Mouse (Mus musculus) midbrain, embryonic 15.5 days (tissue): ENCODE measurements around the gene Trpc5. TPM values are rescaled to one million over a fixed set of nuclear protein-coding genes. Genes with fewer than 3 reads are reported as not detected.

Experiments used
- polyA plus RNA-seq: library from polyadenylated mRNA; unstranded; fragments of >200 nt; fragmentation: Nextera tagmentation; extraction: Ambion mirVana; gene quantifications from 2 replicates; pipeline ENCODE4 v1.2.1, GENCODE M21; 2015

The Trpc5 gene
- polyA plus RNA-seq, 1 experiment from 2014 or later = 3.1 TPM

Other genes with a start within 250 kb of the Trpc5 start
- gene Trpc5os, start 231.6 kb downstream of the Trpc5 start, polyA plus RNA-seq = 0.05 and 0.06 TPM in 2 replicates
- 0.65 and 0.82 TPM in 2 replicates for gene Rtl4, start 727 bp upstream of the Trpc5 start, polyA plus RNA-seq